Mouse (Mus musculus) embryonic facial prominence, embryonic 10.5 days (tissue): ENCODE measurements around the gene 1700020N01Rik. TPM values are rescaled to one million over a fixed set of nuclear protein-coding genes. Genes with fewer than 3 reads are reported as not detected.

Source experiments
- DNase-seq: peaks from one replicate; pipeline ENCODE4 v3.0.0-alpha.2; 2017; ENCODE audit warnings: low spot score
- H3K27ac ChIP-seq: fragments of 300-500 bp; sonication (generic); replicated peaks from 2 replicates; pipeline ENCODE4 v1.5.1; 2016; ENCODE audit warnings: mild to moderate bottlenecking
- H3K27me3 ChIP-seq: fragments of 300-500 bp; sonication (generic); replicated peaks from 2 replicates; pipeline ENCODE4 v1.6.1; 2016; ENCODE audit warnings: low read depth, mild to moderate bottlenecking; ENCODE audit not compliant: poor library complexity, severe bottlenecking
- H3K36me3 ChIP-seq: fragments of 300-500 bp; sonication (generic); replicated peaks from 2 replicates; pipeline ENCODE4 v1.6.1; 2016; ENCODE audit warnings: mild to moderate bottlenecking, moderate library complexity
- H3K4me1 ChIP-seq: fragments of 300-500 bp; sonication (generic); 2 replicates; pipeline ENCODE4 v1.6.1; 2016
- H3K4me3 ChIP-seq: fragments of 300-500 bp; sonication (generic); 2 replicates; pipeline ENCODE4 v1.5.1; 2016; ENCODE audit warnings: mild to moderate bottlenecking, moderate library complexity
- H3K9me3 ChIP-seq: fragments of 300-500 bp; sonication (generic); 2 replicates; pipeline ENCODE4 v1.6.1; 2016; ENCODE audit warnings: mild to moderate bottlenecking
- WGBS: fragments of 180-500 bp; shearing (Covaris S2); methylation state at CpG from one replicate; pipeline ENCODE4 v1.1.7; 2016; 5-methylcytosine and 5-hydroxymethylcytosine counted together
- polyA plus RNA-seq: library from polyadenylated mRNA; unstranded; fragments of >200 nt; fragmentation: Nextera tagmentation; extraction: Ambion mirVana; gene quantifications from 2 replicates; pipeline ENCODE4 v1.2.1, GENCODE M21; 2016

Gene 1700020N01Rik
- polyA plus RNA-seq, 1 experiment from 2014 or later, result not detected

GRCm38 (mm10) chr10:21566074-21566473 lies 26.9 kb upstream of the 1700020N01Rik start:
- H3K9me3 ChIP-seq, result no peaks in the 10 kb centered on the region
- H3K4me3 ChIP-seq, result no peak overlapping the region
- H3K27me3 ChIP-seq, result no peaks in the 10 kb centered on the region
- no peak overlapping the region for H3K27ac ChIP-seq
- no peak for DNase-seq
- no peaks in the 10 kb centered on the region for H3K4me1 ChIP-seq
- H3K36me3 ChIP-seq, result no peaks in the 10 kb centered on the region
- 88% methylated on average over 1 of the region's 1 CpGs for WGBS

GRCm38 (mm10) chr10:21571615-21572014 lies 21.3 kb upstream of the 1700020N01Rik start:
- Histone ChIP-seq H3K9me3 (no peaks in the 10 kb centered on the region), H3K36me3 (no peaks in the 10 kb centered on the region), H3K4me3 (no peak overlapping the region), H3K27ac (no peak overlapping the region), H3K4me1 (no peaks in the 10 kb centered on the region), H3K27me3 (no peaks in the 10 kb centered on the region)
- 85% methylated on average over 4 of the region's 4 CpGs for WGBS
- DNase-seq, result no peak

- Histone ChIP-seq H3K27ac (no peak overlapping the region), H3K9me3 (no peaks in the 10 kb centered on the region), H3K4me3 (no peak overlapping the region), H3K36me3 (no peaks in the 10 kb centered on the region), H3K4me1 (no peaks in the 10 kb centered on the region), H3K27me3 (no peaks in the 10 kb centered on the region)
- no peak for DNase-seq
- 79% methylated on average over 4 of the region's 4 CpGs for WGBS
These were observed 19.2 kb upstream of the 1700020N01Rik start for GRCm38 (mm10) chr10:21573713-21574112.

GRCm38 (mm10) chr10:21575806-21576378 lies 17.1 kb upstream of the 1700020N01Rik start:
- 81% methylated on average over 11 of the region's 11 CpGs for WGBS
- Histone ChIP-seq H3K9me3 (no peaks in the 10 kb centered on the region), H3K27me3 (no peaks in the 10 kb centered on the region), H3K4me1 (no peaks in the 10 kb centered on the region), H3K27ac (no peak overlapping the region), H3K36me3 (no peaks in the 10 kb centered on the region), H3K4me3 (no peak overlapping the region)
- DNase-seq, result no peak

GRCm38 (mm10) chr10:21577798-21578197 lies 15.1 kb upstream of the 1700020N01Rik start:
- WGBS, result 94% methylated on average over 6 of the region's 6 CpGs
- no peak for DNase-seq

GRCm38 (mm10) chr10:21581546-21581945 lies 11.4 kb upstream of the 1700020N01Rik start:
- DNase-seq, result no peak
- WGBS, result 79% methylated on average over 1 of the region's 1 CpGs
- no peaks in the 10 kb centered on the region for H3K27me3 ChIP-seq
- H3K36me3 ChIP-seq, result no peaks in the 10 kb centered on the region
- no peak overlapping the region for H3K27ac ChIP-seq
- no peaks in the 10 kb centered on the region for H3K9me3 ChIP-seq
- H3K4me1 ChIP-seq, result no peaks in the 10 kb centered on the region
- no peak overlapping the region for H3K4me3 ChIP-seq

More at GRCm38 (mm10) chr10:21577798-21578197, 15.1 kb upstream of the 1700020N01Rik start:
- Histone ChIP-seq H3K27ac (no peak overlapping the region), H3K4me1 (no peaks in the 10 kb centered on the region), H3K36me3 (no peaks in the 10 kb centered on the region), H3K9me3 (no peaks in the 10 kb centered on the region), H3K27me3 (no peaks in the 10 kb centered on the region), H3K4me3 (no peak overlapping the region)

GRCm38 (mm10) chr10:21587041-21587440 lies 5.9 kb upstream of the 1700020N01Rik start:
- DNase-seq, result no peak
- Histone ChIP-seq H3K4me3 (no peak overlapping the region), H3K27ac (no peak overlapping the region), H3K4me1 (no peaks in the 10 kb centered on the region), H3K36me3 (no peaks in the 10 kb centered on the region), H3K27me3 (no peaks in the 10 kb centered on the region), H3K9me3 (no peaks in the 10 kb centered on the region)
- 52% methylated on average over 2 of the region's 2 CpGs for WGBS

- no peak for DNase-seq
- no peak overlapping the region for H3K27ac ChIP-seq
- no peaks in the 10 kb centered on the region for H3K9me3 ChIP-seq
- 82% methylated on average over 4 of the region's 4 CpGs for WGBS
- no peak overlapping the region for H3K4me3 ChIP-seq
- no peaks in the 10 kb centered on the region for H3K4me1 ChIP-seq
- no peaks in the 10 kb centered on the region for H3K27me3 ChIP-seq
- H3K36me3 ChIP-seq, result no peaks in the 10 kb centered on the region
These were observed 4.7 kb upstream of the 1700020N01Rik start for GRCm38 (mm10) chr10:21588007-21588852.

GRCm38 (mm10) chr10:21600931-21601330 lies 8.0 kb downstream of the 1700020N01Rik start:
- Histone ChIP-seq H3K9me3 (no peaks in the 10 kb centered on the region), H3K27ac (no peak overlapping the region), H3K4me1 (peaks cover 26% of the 10 kb centered on the region), H3K4me3 (no peak overlapping the region), H3K36me3 (no peaks in the 10 kb centered on the region), H3K27me3 (no peaks in the 10 kb centered on the region)
- peak; percentile 75 for DNase-seq
- 48% methylated on average over 5 of the region's 5 CpGs for WGBS

- H3K4me3 ChIP-seq, result no peak overlapping the region
- H3K27me3 ChIP-seq, result no peaks in the 10 kb centered on the region
- 80% methylated on average over 8 of the region's 8 CpGs for WGBS
- H3K27ac ChIP-seq, result no peak overlapping the region
- no peaks in the 10 kb centered on the region for H3K36me3 ChIP-seq
- H3K4me1 ChIP-seq, result peaks cover 26% of the 10 kb centered on the region
- DNase-seq, result no peak
- no peaks in the 10 kb centered on the region for H3K9me3 ChIP-seq
These were observed 11.5 kb downstream of the 1700020N01Rik start for GRCm38 (mm10) chr10:21604476-21604875.

- DNase-seq, result no peak
These were observed 12.1 kb downstream of the 1700020N01Rik start for GRCm38 (mm10) chr10:21605011-21605571.

GRCm38 (mm10) chr10:21605601-21606000 lies 12.7 kb downstream of the 1700020N01Rik start:
- Histone ChIP-seq H3K4me1 (peaks cover 26% of the 10 kb centered on the region), H3K9me3 (no peaks in the 10 kb centered on the region), H3K27me3 (no peaks in the 10 kb centered on the region), H3K4me3 (no peak overlapping the region), H3K36me3 (no peaks in the 10 kb centered on the region), H3K27ac (no peak overlapping the region)
- DNase-seq, result no peak
- 45% methylated on average over 5 of the region's 5 CpGs for WGBS

More at GRCm38 (mm10) chr10:21605011-21605571, 12.1 kb downstream of the 1700020N01Rik start:
- Histone ChIP-seq H3K27me3 (no peaks in the 10 kb centered on the region), H3K9me3 (no peaks in the 10 kb centered on the region), H3K27ac (no peak overlapping the region), H3K36me3 (no peaks in the 10 kb centered on the region), H3K4me3 (no peak overlapping the region), H3K4me1 (peaks cover 26% of the 10 kb centered on the region)
- WGBS, result 51% methylated on average over 4 of the region's 4 CpGs

- DNase-seq, result no peak
- Histone ChIP-seq H3K4me3 (no peak overlapping the region), H3K27me3 (no peaks in the 10 kb centered on the region), H3K36me3 (no peaks in the 10 kb centered on the region), H3K27ac (no peak overlapping the region), H3K4me1 (peaks cover 20% of the 10 kb centered on the region), H3K9me3 (no peaks in the 10 kb centered on the region)
- 88% methylated on average over 5 of the region's 5 CpGs for WGBS
These were observed 14.0 kb downstream of the 1700020N01Rik start for GRCm38 (mm10) chr10:21606931-21607330.
